Mouse (Mus musculus) thymus, adult 2 months (tissue): Measurements from ENCODE around the gene Evx1.

Experiments
- CTCF ChIP-seq: fragments of 200-500 bp; IDR thresholded peaks from 2 replicates; pipeline ENCODE4 v1.5.1; 2012; ENCODE audit warnings: mild to moderate bottlenecking, control low read depth, low read length, moderate library complexity, borderline replicate concordance; ENCODE audit not compliant: control insufficient read depth, poor library complexity, insufficient read depth; ENCODE audit errors: extremely low read depth
- POLR2A ChIP-seq: fragments of 200-500 bp; IDR thresholded peaks from 2 replicates; pipeline ENCODE4 v1.6.1; 2012; ENCODE audit warnings: mild to moderate bottlenecking, low read length, control low read depth, moderate library complexity; ENCODE audit not compliant: control insufficient read depth, poor library complexity, insufficient read depth; ENCODE audit errors: extremely low read depth

DNA sequence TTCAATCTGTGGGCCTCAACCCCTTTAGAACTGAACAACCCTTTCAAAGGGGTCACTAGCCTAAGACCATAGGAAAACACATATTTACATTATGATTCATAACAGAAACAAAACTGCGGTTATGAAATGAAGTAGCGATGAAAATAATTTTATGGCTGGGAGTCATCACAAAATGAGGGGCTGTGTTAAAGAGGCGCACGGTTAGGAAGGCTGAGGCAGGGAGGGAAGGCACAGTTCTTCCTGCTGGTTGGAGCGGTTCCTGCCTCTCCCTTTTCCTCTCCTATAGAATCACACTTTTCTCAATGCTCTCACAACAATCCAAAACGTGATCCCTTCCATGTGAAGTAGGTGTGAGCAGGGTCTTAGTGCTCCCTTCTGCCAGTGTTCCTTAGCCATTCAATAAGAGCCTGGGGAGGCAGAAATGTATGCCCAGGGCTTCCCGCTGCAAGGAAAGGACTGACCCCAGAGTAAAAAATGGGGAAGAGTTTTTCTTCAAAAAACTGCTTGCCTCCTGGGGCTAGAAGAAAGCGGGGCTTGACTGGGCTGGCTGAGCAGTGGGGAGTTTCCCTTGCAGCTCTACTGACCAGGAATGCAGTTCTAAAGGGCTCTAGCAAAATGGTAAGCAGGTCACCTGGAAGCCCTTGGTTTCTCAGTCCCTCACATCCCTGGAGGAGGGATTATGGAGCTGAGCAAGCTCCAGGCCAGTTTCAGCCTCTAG, 37.6 kb upstream of the Evx1 start:
- no peak for TF ChIP-seq CTCF
- no peak for TF ChIP-seq POLR2A
